Mouse (Mus musculus): ENCODE data around the gene Scaf8. TPM values are rescaled to one million over a fixed set of nuclear protein-coding genes. Genes with fewer than 3 reads are reported as not detected.

Gene Scaf8
- polyA plus RNA-seq, 1 experiment = 0.75 TPM

GRCm38 (mm10) chr17:3214852-3215251, 100.1 kb downstream of the Scaf8 start:
- H3K9me3 ChIP-seq (ENCODE audit: control insufficient read depth, low read length) = no peaks in the 10 kb centered on the region
- H3K27me3 ChIP-seq (ENCODE audit: control insufficient read depth) = no peaks in the 10 kb centered on the region
- H3K4me3 ChIP-seq (replicated peaks) = no peak overlapping the region
- TF ChIP-seq TAL1 (IDR thresholded peaks at IDR 0.05; ENCODE audit: low read length) (no peak), GATA1 (IDR thresholded peaks at IDR 0.05; ENCODE audit: low read length) (no peak)
- H3K36me3 ChIP-seq (ENCODE audit: control insufficient read depth) = peaks cover 69% of the 10 kb centered on the region
- H3K4me1 ChIP-seq (ENCODE audit: control insufficient read depth) = no peaks in the 10 kb centered on the region

DNA sequence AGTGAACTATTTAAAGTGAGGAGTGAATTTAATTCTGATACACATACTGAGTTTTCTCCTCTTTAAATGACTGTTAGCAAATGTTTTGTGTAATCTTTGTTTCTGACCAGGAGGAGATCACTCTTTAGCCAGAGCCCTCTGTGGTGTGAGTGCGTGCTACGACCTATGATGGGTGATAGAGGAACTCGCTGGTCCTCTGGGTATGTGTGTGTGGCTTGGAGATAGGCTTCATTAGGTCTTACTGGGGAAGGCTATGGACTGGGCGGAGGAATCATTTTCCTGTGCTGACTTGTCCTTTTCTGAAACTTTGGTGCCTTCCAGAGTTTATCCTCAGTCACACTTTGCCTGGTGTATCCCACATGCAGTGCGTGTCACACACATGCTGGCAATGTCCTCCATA, 102.3 kb downstream of the Scaf8 start:
- TF ChIP-seq GATA1 (IDR thresholded peaks at IDR 0.05; ENCODE audit: low read length) (no peak), TAL1 (IDR thresholded peaks at IDR 0.05; ENCODE audit: low read length) (no peak)

DNA sequence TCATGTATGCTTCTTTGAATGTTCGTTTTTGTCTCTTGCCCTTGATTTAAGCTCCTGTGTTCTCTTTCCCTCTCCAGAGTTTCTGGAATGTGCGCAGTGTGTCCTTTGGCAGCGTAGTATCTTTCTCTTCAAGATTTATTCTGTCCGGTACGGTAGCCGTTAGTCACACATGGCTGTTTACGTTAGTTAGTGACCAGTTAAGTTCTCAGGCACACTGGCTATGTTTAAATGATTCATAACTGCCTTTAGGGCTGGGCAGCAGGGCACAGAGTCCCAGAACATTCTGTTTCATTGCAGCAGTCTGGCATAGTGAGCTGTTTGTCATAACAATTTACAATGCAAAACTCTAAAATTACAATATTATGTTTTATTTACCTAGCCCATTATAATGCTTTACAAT, 103.6 kb downstream of the Scaf8 start:
- TF ChIP-seq TAL1 (IDR thresholded peaks at IDR 0.05; ENCODE audit: low read length) (no peak), GATA1 (IDR thresholded peaks at IDR 0.05; ENCODE audit: low read length) (no peak)
- H3K4me1 ChIP-seq (ENCODE audit: control insufficient read depth) = peaks cover 13% of the 10 kb centered on the region
- no peak overlapping the region for H3K4me3 ChIP-seq (replicated peaks)
- no peaks in the 10 kb centered on the region for H3K9me3 ChIP-seq (ENCODE audit: control insufficient read depth, low read length)
- peaks cover 40% of the 10 kb centered on the region for H3K36me3 ChIP-seq (ENCODE audit: control insufficient read depth)
- H3K27me3 ChIP-seq (ENCODE audit: control insufficient read depth) = no peaks in the 10 kb centered on the region

More for the DNA sequence above, 102.3 kb downstream of the Scaf8 start:
- H3K9me3 ChIP-seq (ENCODE audit: control insufficient read depth, low read length) = no peaks in the 10 kb centered on the region
- H3K4me3 ChIP-seq (replicated peaks) = no peak overlapping the region
- H3K4me1 ChIP-seq (ENCODE audit: control insufficient read depth) = peaks cover 11% of the 10 kb centered on the region
- H3K27me3 ChIP-seq (ENCODE audit: control insufficient read depth) = no peaks in the 10 kb centered on the region
- H3K36me3 ChIP-seq (ENCODE audit: control insufficient read depth) = peaks cover 53% of the 10 kb centered on the region

- peaks cover 14% of the 10 kb centered on the region for H3K4me1 ChIP-seq (ENCODE audit: control insufficient read depth)
- H3K9me3 ChIP-seq (ENCODE audit: control insufficient read depth, low read length) = no peaks in the 10 kb centered on the region
- no peak overlapping the region for H3K4me3 ChIP-seq (replicated peaks)
- TF ChIP-seq TAL1 (IDR thresholded peaks at IDR 0.05; ENCODE audit: low read length) (no peak), GATA1 (IDR thresholded peaks at IDR 0.05; ENCODE audit: low read length) (no peak)
- peaks cover 36% of the 10 kb centered on the region for H3K36me3 ChIP-seq (ENCODE audit: control insufficient read depth)
- no peaks in the 10 kb centered on the region for H3K27me3 ChIP-seq (ENCODE audit: control insufficient read depth)
Measured at GRCm38 (mm10) chr17:3218916-3219315, 104.1 kb downstream of the Scaf8 start.

DNA sequence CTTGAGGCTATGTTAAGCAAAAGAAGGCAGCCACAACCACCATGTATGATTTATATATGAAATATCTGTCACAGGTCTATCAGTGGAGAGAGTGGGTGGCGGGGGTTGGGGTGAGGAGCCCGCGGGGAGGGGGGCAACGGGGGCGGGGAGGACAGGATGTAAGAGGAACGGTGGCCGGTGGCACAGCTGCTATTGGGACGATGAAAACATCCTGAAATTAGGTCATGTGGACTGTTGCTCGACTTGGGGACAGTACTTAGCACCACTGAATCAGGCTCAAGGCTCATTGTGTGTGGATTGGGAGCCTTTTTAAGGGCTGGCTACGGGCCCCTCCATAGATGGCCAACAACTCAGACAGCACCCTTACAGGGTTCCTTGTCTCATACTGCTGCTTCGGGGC, 105.4 kb downstream of the Scaf8 start:
- H3K4me3 ChIP-seq (replicated peaks) = no peak overlapping the region
- no peaks in the 10 kb centered on the region for H3K9me3 ChIP-seq (ENCODE audit: control insufficient read depth, low read length)
- H3K27me3 ChIP-seq (ENCODE audit: control insufficient read depth) = no peaks in the 10 kb centered on the region
- peaks cover 30% of the 10 kb centered on the region for H3K36me3 ChIP-seq (ENCODE audit: control insufficient read depth)
- TF ChIP-seq GATA1 (IDR thresholded peaks at IDR 0.05; ENCODE audit: low read length) = no peak
- TF ChIP-seq TAL1 (IDR thresholded peaks at IDR 0.05; ENCODE audit: low read length) = no peak
- H3K4me1 ChIP-seq (ENCODE audit: control insufficient read depth) = peaks cover 20% of the 10 kb centered on the region

- TF ChIP-seq TAL1 (IDR thresholded peaks at IDR 0.05; ENCODE audit: low read length) (no peak), GATA1 (IDR thresholded peaks at IDR 0.05; ENCODE audit: low read length) (no peak)
- no peaks in the 10 kb centered on the region for H3K9me3 ChIP-seq (ENCODE audit: control insufficient read depth, low read length)
- no peaks in the 10 kb centered on the region for H3K27me3 ChIP-seq (ENCODE audit: control insufficient read depth)
- peaks cover 13% of the 10 kb centered on the region for H3K36me3 ChIP-seq (ENCODE audit: control insufficient read depth)
- H3K4me3 ChIP-seq (replicated peaks) = no peak overlapping the region
- peaks cover 20% of the 10 kb centered on the region for H3K4me1 ChIP-seq (ENCODE audit: control insufficient read depth)
Measured at GRCm38 (mm10) chr17:3223071-3223470, 108.3 kb downstream of the Scaf8 start.

DNA sequence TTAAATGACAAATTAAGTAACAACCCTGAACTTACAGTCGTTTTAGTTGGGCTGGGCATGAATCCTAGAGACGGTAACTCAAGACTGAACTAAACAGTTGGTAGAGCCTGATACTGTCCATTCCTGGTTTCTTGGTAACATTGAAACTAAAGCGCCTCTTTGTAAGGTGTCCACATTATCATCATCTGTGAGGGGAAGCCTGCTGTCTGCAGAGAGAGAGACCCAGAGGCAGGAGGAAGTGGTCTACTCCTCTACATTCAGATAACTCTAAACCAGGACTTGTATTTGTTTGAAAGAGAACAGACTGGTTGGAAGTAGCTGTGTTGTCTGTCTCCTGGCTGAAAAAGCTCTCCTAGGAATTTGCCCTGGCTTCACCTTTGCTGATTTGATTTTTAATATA, 108.9 kb downstream of the Scaf8 start:
- Histone ChIP-seq H3K4me3 (replicated peaks) (no peak overlapping the region), H3K4me1 (ENCODE audit: control insufficient read depth) (peaks cover 20% of the 10 kb centered on the region), H3K9me3 (ENCODE audit: control insufficient read depth, low read length) (no peaks in the 10 kb centered on the region), H3K27me3 (ENCODE audit: control insufficient read depth) (no peaks in the 10 kb centered on the region), H3K36me3 (ENCODE audit: control insufficient read depth) (peaks cover 13% of the 10 kb centered on the region)
- TF ChIP-seq GATA1 (IDR thresholded peaks at IDR 0.05; ENCODE audit: low read length) (no peak), TAL1 (IDR thresholded peaks at IDR 0.05; ENCODE audit: low read length) (no peak)

GRCm38 (mm10) chr17:3224383-3225106, 109.8 kb downstream of the Scaf8 start:
- Histone ChIP-seq H3K4me1 (ENCODE audit: control insufficient read depth) (peaks cover 20% of the 10 kb centered on the region), H3K9me3 (ENCODE audit: control insufficient read depth, low read length) (no peaks in the 10 kb centered on the region), H3K36me3 (ENCODE audit: control insufficient read depth) (peaks cover 9% of the 10 kb centered on the region; the same call in 1 of the 2 replicates), H3K4me3 (replicated peaks) (no peak overlapping the region), H3K27me3 (ENCODE audit: control insufficient read depth) (no peaks in the 10 kb centered on the region)
- no peak for TF ChIP-seq TAL1 (IDR thresholded peaks at IDR 0.05; ENCODE audit: low read length)
- no peak for TF ChIP-seq GATA1 (IDR thresholded peaks at IDR 0.05; ENCODE audit: low read length)

DNA sequence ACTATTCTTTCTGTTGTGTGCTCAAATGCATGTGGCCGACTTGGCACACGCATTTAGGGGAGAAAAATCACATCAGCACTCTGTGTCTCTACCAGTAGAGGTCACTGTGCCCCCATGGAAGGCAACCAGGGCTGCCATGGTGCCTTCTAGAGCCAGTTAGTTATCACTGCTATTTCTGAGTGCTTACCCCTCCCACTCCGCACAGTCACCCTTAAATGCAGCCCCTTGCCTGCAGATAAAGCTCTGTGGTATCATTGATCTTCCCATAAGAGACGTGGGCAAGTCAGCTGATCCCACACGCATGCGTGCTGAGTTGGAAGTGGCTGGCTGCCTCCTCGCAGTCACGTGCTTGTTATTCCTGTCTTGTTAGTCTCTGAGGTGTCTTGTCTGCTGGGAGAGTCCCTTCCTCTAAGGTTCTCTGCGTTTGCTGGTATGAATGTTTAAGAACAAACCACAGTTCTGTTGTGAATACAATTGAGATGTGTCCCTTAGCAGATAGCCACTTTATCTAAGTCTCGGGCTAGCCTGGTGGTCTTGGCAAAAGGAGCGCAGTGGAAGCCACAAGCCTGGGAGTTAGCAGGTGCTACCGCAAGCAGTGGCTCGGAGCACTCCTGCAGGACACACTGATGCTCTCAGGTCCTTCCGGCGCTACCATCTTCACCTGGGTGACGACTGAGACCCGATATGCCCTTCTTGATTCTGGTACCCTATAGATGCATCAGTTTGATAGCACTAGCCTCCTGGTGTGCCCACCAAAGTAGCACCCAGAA, 115.6 kb downstream of the Scaf8 start:
- peak overlapping the region; percentile 25 for H3K4me3 ChIP-seq (replicated peaks)
- H3K36me3 ChIP-seq (ENCODE audit: control insufficient read depth) = peaks cover 30% of the 10 kb centered on the region
- no peaks in the 10 kb centered on the region for H3K27me3 ChIP-seq (ENCODE audit: control insufficient read depth)
- H3K9me3 ChIP-seq (ENCODE audit: control insufficient read depth, low read length) = no peaks in the 10 kb centered on the region
- peaks cover 9% of the 10 kb centered on the region for H3K4me1 ChIP-seq (ENCODE audit: control insufficient read depth)
- TF ChIP-seq TAL1 (IDR thresholded peaks at IDR 0.05; ENCODE audit: low read length) (no peak), GATA1 (IDR thresholded peaks at IDR 0.05; ENCODE audit: low read length) (no peak)

Data from erythroblast, embryonic 14.5 days (primary cell).